Mouse (Mus musculus) kidney, postnatal 4 days (tissue): Measurements from ENCODE around the gene Mfsd6.
A peak's percentile ranks its signal among the peaks of the same experiment; 100 is the strongest.
"Not testable (repeated sequence)": the region's sequence is repeated elsewhere in the genome, so short reads cannot be mapped to it uniquely, and the experiment has no call there.

Experiments
- DNase-seq, 2 experiments: peaks; one replicate each; pipeline ENCODE4 v3.0.0; 2021; ENCODE audit warnings: mixed read lengths in 2 of 2

The Mfsd6 gene

DNA sequence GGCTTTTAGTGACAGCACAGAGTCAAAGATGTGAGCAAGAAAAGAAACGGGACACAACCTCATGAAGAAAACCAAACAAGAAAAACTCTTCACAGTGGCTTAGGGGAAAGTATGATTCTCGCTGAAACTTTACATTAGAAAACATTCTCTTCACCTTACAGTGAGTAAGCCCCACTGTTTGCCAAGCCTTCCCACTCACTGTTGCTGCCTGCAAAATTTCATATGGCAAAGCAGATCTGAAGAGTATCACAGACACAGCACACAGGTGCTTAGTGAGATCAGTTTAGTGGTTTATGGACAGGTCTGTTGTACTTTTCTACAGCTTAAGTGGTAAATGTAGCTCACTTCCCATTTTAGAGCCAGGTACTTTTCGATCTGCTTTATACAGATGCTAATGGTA is 20.2 kb downstream of the Mfsd6 start:
- DNase-seq, result no peak

- DNase-seq, result no peak
Observed at GRCm38 (mm10) chr1:52702738-52703491, 24.3 kb downstream of the Mfsd6 start.

DNA sequence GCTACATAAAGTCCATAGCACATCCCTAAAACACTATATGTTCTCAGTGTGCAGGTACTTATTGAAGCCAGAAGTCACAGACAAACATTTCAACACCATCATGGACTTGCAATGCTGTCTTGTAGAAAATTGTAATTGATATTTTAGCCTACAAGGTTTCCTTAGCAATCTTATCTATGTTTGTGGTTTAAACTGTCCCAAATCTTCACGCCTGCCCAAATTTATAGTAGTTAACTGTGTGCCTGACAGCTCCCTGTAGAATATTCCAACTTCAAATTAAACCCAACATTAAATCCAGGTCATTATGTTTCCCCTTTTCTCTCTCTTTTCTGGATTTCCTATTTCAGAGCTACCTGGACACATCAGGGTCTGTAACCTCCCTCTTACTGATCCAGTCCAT is 25.3 kb downstream of the Mfsd6 start:
- DNase-seq, result no peak

- DNase-seq, result not testable (repeated sequence)
Observed at GRCm38 (mm10) chr1:52694456-52694855, 32.8 kb downstream of the Mfsd6 start.

DNA sequence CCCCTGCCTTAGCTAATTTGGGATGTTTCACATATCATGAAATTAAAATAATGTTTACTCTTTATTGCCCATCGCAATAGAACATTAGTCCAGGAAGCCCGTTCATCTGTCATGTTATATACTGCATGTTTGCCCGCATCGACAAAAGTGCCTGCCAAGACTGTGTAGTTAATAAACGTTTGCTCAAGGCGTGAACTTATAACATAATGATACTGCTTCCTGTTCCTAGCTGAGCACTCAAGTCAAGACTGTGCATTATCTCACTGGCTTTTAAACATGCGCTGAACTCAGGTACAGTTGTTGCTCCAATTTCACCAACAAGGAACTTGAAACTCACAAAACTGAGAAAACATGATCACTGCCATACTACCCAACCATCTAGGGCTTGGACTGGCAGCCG is 39.6 kb downstream of the Mfsd6 start:
- no peak for DNase-seq

DNA sequence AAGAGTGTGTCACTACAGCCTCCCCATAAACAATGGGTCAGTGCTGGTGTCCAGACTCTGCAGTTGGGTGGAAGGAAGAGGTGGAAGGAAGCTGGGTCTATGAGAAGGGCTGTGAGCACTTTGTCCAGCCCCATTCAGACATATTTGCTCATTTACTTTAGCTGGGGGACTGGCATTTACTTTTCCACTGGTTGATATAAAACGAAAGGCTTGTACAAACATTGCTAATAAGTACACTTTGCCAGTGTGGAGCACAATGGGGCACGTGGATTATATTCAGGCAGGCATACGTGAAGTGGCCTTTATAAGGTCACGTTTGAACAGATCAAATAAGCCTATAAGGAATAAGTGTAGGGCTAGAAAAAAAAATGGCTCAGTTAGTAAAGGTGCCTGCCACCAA is 43.7 kb downstream of the Mfsd6 start:
- no peak for DNase-seq

DNA sequence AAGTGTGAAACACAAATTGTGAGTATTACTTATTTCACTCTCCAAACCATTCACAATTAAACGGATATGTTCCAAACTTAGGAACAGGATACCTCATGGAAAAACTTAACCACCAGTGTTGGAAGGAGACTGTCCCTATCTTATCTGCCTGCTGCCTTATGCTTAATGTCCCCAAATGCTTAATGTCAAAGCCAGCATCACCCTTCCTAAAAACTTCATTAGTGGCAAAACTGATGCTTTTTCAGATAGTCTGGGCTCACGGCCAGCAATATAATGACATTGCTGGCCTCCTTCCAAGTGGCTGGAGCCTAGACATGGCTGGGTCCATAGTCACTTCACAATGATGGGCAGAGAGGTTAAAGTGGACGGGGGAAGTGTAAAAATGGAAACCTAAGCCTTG is 50.6 kb downstream of the Mfsd6 start:
- DNase-seq, result peak; percentile 59 to 67

GRCm38 (mm10) chr1:52675561-52676551 is 51.4 kb downstream of the Mfsd6 start:
- DNase-seq, result peak in 1 of 2 experiments; percentile 31

GRCm38 (mm10) chr1:52669931-52670330 is 57.3 kb downstream of the Mfsd6 start:
- no peak for DNase-seq

GRCm38 (mm10) chr1:52668743-52669323 is 58.4 kb downstream of the Mfsd6 start:
- DNase-seq, result no peak

DNA sequence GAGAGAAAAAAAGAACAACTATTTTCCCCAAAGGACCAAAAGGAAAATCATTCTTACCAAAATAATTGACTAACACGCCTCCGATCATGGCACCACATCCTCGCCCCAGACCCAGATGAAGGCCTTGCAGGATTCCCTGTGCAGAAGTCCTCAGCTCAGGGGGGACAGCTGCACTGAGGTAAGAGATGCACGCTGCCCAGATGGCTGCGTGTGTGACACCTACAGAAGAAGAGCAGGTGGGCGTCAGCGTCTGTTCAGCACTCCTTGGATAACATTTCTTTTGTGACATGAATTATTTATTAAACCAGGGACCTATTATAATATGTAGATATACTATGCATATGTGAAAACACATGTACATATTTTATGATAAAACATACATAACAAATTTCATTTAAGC is 64.0 kb downstream of the Mfsd6 start:
- no peak for DNase-seq

GRCm38 (mm10) chr1:52660765-52661164 is 66.5 kb downstream of the Mfsd6 start:
- no peak for DNase-seq

- DNase-seq, result no peak
Observed at GRCm38 (mm10) chr1:52660278-52660677, 67.0 kb downstream of the Mfsd6 start.

DNA sequence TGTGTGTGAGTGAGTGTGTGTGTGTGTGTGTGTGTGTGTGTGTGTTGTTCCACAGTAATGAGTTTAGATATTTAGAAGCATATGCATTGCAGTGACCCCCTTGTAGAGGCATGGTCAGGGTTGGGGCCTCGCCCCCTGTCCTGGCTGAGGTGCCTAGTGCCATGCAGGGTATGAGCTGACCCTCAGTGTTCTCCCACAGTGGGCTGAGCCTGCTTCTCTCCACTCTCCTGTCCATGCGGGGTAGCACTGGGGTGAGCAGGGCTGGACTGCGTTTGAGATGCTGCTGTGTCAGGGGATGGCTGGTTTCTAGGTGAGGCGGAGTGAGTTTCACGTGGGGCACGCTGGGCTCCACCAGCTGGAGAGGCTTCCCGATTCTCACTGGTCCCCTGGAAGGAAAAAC is 69.1 kb downstream of the Mfsd6 start:
- DNase-seq, result no peak

DNA sequence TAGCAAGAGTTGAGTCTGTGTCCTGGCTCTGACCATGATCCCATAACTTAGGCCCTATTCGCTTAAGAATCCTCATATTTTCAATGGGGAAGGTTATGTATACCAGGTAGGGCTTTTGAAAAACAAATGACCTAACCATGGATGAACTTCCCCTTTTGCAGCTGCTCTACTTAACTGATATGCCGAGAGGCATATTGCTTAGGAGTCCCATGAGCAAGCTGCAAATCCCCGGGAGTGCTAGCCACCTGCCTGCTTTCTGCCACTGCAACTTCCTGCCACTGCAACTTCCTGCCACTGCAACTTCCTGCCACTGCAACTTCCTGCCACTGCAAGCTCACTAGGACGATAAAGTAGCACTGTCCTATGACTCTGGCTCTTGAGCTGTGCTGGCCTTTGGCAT is 72.1 kb downstream of the Mfsd6 start:
- no peak for DNase-seq

DNA sequence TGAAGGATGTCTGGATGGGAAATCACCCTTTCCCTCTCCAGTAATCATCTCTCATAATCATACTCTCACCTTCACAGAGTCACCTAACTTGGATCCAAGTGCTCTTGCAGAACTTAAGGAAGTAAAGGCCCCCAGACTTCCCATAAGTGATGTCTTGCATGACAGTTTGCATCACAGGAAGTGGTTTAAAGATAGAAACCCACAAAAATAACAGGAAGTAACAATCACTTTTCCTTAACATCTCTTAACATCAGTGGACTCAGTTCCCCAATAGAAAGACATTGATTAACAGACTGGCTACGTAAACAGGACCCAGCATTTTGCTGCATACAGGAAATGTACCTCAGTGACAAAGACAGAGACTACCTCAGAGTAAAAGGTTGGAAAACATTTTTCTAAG is 73.9 kb downstream of the Mfsd6 start:
- DNase-seq, result no peak

DNA sequence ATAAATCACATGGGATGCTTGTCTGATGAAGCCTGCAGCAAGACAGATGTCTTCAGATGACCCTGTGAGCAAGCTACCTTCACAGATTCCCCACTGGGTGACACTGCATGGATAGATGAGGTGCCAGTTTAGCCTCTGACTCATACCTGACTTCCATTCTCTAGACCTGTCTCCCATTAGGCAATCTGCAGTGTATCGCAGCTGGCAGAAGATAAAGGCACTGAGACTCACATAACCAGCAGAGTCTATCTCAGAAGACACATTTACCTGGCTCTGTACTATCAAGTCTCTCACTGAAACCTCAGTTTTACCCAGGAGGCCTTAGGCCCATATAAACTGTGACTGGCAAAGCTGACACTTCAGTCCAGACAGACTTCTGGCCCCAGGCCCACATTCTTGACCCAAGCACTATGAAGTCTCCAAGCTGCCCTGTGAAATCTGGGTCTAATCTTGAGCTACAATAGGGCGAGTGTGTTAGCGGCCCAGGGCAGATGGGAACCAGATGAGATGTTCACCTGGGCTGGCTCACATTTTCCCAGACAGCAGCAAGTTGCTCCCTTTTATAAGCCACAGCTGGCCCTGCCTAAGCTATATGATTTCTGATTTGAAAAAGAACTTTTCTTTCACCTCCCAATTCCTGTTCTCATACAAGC is 74.5 kb downstream of the Mfsd6 start:
- DNase-seq, result peak in 1 of 2 experiments; percentile 9

DNA sequence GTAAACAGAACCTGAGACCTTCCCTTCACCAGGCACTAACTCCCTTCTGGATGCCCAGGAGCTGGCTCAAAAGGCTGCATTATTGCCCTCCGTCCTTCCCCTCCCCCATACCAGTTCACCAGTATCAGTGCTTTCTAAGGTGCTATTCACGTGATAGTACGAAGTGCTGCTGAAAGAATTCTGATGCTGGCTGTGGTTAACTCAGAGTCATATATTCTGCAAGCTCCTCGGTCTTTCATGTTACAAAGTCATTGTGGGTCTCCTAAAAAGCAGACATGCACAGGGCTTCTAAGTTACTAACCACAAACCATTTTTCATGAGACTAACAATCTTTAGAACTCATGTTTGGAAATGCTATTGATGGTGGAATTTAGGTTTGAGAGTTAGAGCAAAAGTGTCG is 77.2 kb downstream of the Mfsd6 start:
- DNase-seq, result no peak

- DNase-seq, result peak; percentile 78 to 84
Observed at GRCm38 (mm10) chr1:52648153-52649027, 78.9 kb downstream of the Mfsd6 start.

- DNase-seq, result no peak
Observed at GRCm38 (mm10) chr1:52640736-52641135, 86.5 kb downstream of the Mfsd6 start.

- no peak for DNase-seq
Observed at GRCm38 (mm10) chr1:52640266-52640665, 87.0 kb downstream of the Mfsd6 start.

DNA sequence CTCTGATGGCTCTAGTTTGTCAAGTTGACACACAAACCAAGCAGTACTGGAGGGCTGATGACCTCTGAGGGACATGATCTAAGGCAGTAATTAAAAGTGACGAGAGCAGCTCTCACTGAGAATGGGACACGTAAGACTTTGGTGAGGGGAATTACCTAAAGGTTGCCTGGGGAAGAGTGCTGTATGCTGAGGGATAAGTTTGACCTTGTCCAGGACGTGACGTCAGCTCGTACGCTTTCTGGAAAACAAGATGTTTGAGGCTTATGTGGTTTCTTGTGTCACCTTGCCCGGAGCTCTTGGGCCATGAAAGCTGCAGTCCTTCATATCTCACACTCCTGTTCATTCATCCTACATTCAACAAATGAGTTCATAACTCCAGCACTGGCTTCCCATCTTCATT is 88.2 kb downstream of the Mfsd6 start:
- DNase-seq, result no peak
